In genomic region chr12:54110930-54111329, GRCm38 (mm10) we compare ENCODE assay signal across 16 mouse cellular contexts.
"Had no signal": no experiment of that assay in that cellular context is flagged by ENCODE, and none has a peak within 500 bp of the region (broad histone marks: within the 10 kb centered on the region; RNA-seq: fewer than 3 reads in every experiment).

No protein-coding gene starts in this region.

- H3K9ac ChIP-seq: liver, embryonic 15.5 days; midbrain, embryonic 12.5 days; neural tube, embryonic 12.5 days; stomach, embryonic 15.5 days had no signal

- H3K4me1 ChIP-seq: limb, embryonic 10.5 days; liver, embryonic 15.5 days; midbrain, embryonic 12.5 days; neural tube, embryonic 12.5 days; stomach, embryonic 15.5 days had no signal

- H3K4me3 ChIP-seq: limb, embryonic 10.5 days; liver, embryonic 15.5 days; megakaryocyte, embryonic 14.5 days; midbrain, embryonic 12.5 days; neural tube, embryonic 12.5 days; stomach, embryonic 15.5 days had no signal

- DNase-seq: kidney, adult 11 months; kidney, adult 9 months; kidney, postnatal 10 days; kidney, postnatal 4 days; lung, adult 2 months; lung, postnatal 10 days; retina, postnatal 1 day; right cerebral cortex, postnatal 14 days had no signal

- H3K4me2 ChIP-seq: liver, embryonic 11.5 days; liver, embryonic 15.5 days; midbrain, embryonic 12.5 days; neural tube, embryonic 12.5 days; stomach, embryonic 15.5 days had no signal

- H3K36me3 ChIP-seq: limb, embryonic 10.5 days; liver, embryonic 15.5 days; midbrain, embryonic 12.5 days; neural tube, embryonic 12.5 days; stomach, embryonic 15.5 days had no signal

- H3K9me3 ChIP-seq: limb, embryonic 10.5 days; liver, embryonic 15.5 days; midbrain, embryonic 12.5 days; neural tube, embryonic 12.5 days; stomach, embryonic 15.5 days had no signal

- H3K27me3 ChIP-seq: liver, embryonic 15.5 days; megakaryocyte, embryonic 14.5 days; midbrain, embryonic 12.5 days; neural tube, embryonic 12.5 days; stomach, embryonic 15.5 days had no signal

- H3K27ac ChIP-seq: limb, embryonic 10.5 days; liver, embryonic 15.5 days; macrophage; midbrain, embryonic 12.5 days; neural tube, embryonic 12.5 days; stomach, embryonic 15.5 days had no signal
